Mouse (Mus musculus): ENCODE measurements around the gene Lsm4. TPM values are rescaled to one million over a fixed set of nuclear protein-coding genes. Genes with fewer than 3 reads are reported as not detected.

The Lsm4 gene
- polyA plus RNA-seq, 1 experiment from 2014 or later: 199 TPM

DNA sequence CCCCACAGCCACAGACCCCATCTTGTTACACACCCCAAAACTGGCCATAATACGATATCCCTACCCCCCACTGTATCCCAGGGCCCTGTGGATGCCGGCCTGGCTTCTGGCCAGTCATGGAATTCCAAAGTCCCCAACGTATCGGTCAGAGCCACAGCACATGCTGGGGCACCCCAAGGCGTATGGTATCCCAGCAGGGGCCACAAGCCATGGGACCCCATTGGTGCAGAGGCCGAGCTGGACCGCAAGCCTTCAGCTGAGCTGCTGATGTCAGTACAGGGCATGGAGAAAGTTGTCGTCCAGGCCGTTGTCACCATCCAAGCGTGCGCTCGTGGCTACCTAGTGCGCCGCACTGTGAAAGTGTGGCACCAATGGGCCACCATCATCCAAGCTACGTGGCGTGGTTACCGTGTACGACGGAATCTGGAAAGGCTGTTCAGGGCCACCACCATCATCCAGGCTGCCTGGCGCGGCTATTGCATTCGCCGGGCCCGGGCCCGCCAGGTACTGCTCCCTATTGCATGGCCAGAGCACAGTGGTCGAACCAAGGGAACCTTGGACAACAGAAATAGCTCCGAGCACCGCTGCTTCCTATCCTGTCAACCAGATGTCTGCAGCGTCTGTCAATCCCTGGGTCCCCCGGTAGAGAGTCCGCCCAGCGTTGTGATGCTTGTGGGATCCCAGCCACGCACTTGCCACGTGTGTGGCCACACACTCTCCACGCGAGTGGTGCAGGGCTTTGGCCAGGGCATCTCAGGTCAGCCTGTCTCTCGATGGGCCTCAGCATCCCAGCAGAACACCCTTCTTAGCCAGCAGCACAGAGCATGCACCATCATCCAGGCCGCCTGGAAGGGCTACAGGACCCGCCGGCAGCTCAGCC lies 43.7 kb downstream of the Lsm4 start:
- DNase-seq (ENCODE audit: low spot score) (no peak), ATAC-seq (ENCODE audit: low read depth) (no peak)
- Histone ChIP-seq H3K4me2 (ENCODE audit: low read depth, low read length) (no peak overlapping the region), H3K36me3 (ENCODE audit: control insufficient read depth, insufficient read depth, low read length) (no peaks in the 10 kb centered on the region), H3K27me3 (replicated peaks; ENCODE audit: control insufficient read depth, insufficient read depth, low read length) (no peaks in the 10 kb centered on the region), H3K4me1 (ENCODE audit: control insufficient read depth, insufficient read depth, low read length) (no peaks in the 10 kb centered on the region), H3K27ac (replicated peaks; ENCODE audit: low read depth, low read length) (no peak overlapping the region), H3K4me3 (ENCODE audit: low read depth, low read length) (no peak overlapping the region), H3K9me3 (ENCODE audit: control insufficient read depth, low read length) (no peaks in the 10 kb centered on the region), H3K9ac (ENCODE audit: low read depth, low read length) (no peak overlapping the region)
- WGBS: 86% methylated on average over 38 of the region's 40 CpGs

DNA sequence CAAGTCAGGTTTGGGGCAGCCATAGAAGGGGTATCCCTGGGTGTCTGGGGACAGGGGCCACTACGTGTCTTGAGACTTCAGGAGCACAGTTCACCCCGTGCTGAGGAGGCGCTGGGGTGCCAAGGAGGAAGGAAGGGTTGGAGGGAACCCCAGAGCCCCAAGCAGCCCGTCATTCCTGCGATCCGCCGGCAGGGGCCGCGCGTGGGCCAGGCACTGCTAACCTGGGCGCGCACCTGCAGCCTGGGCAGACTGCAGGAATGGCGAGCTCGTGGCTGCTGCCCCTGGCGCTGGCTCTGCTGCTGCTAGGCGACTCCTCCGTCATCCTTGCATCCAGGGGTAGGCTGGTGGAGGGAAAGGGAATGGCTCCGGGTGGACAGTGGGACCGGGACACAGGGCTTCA lies 45.2 kb downstream of the Lsm4 start, which contains the start of gene Gm3336:
Gene Gm3336 (plus strand): TSS at position 247 of the 400 bp plus-strand sequence.
- ATAC-seq (ENCODE audit: low read depth) (peak; percentile 32; the same call in 1 of the 2 replicates), DNase-seq (ENCODE audit: low spot score) (peak; percentile 19)

DNA sequence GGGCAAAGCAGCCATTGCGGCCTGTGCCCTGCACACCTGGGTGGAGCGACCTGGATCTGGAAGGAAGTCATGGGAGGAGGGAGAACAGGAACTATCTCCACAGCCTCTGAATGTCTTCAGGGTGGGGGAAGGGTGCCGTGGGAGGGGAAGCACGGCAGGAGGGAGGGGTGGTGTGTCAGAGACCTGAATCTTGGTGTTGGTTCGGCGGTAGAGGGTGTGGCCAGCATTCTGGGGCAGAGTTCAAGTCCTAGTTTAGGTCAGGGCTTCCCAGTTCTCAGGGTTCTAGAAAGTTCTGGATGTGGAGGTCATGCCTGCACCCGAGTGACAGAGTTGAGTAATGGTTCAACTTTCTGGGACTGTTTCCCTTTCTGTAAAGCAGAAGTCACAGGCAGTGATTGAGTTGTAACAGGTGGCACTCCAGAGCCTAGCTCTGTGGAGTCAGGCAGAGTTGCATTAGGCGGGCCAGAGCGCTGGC lies 46.8 kb downstream of the Lsm4 start:
- Histone ChIP-seq H3K4me3 (ENCODE audit: low read depth, low read length) (no peak overlapping the region), H3K36me3 (ENCODE audit: control insufficient read depth, insufficient read depth, low read length) (no peaks in the 10 kb centered on the region), H3K9ac (ENCODE audit: low read depth, low read length) (no peak overlapping the region), H3K9me3 (ENCODE audit: control insufficient read depth, low read length) (no peaks in the 10 kb centered on the region), H3K4me1 (ENCODE audit: control insufficient read depth, insufficient read depth, low read length) (no peaks in the 10 kb centered on the region), H3K4me2 (ENCODE audit: low read depth, low read length) (no peak overlapping the region), H3K27me3 (replicated peaks; ENCODE audit: control insufficient read depth, insufficient read depth, low read length) (no peaks in the 10 kb centered on the region), H3K27ac (replicated peaks; ENCODE audit: low read depth, low read length) (no peak overlapping the region)
- no peak for ATAC-seq (ENCODE audit: low read depth)
- 56% methylated on average over 9 of the region's 9 CpGs for whole genome bisulfite sequencing
- DNase-seq (ENCODE audit: low spot score): no peak

More for the DNA sequence above, 45.2 kb downstream of the Lsm4 start, which contains the start of gene Gm3336:
- H3K9ac ChIP-seq (ENCODE audit: low read depth, low read length): 0 out of 2 replicates have a peak within 1 kb of the TSS, but pooled peaks have one; percentile 25
- H3K27ac ChIP-seq (replicated peaks; ENCODE audit: low read depth, low read length): no peak within 1 kb of the TSS
- H3K4me1 ChIP-seq (ENCODE audit: control insufficient read depth, insufficient read depth, low read length): no peaks in the 10 kb centered on the region
- 4% methylated on average over 11 of the region's 19 CpGs for WGBS
- H3K27me3 ChIP-seq (replicated peaks; ENCODE audit: control insufficient read depth, insufficient read depth, low read length): no peaks in the 10 kb centered on the region
- H3K36me3 ChIP-seq (ENCODE audit: control insufficient read depth, insufficient read depth, low read length): no peaks in the 10 kb centered on the region
- no peaks in the 10 kb centered on the region for H3K9me3 ChIP-seq (ENCODE audit: control insufficient read depth, low read length)
- no peak within 1 kb of the TSS for H3K4me2 ChIP-seq (ENCODE audit: low read depth, low read length)
- H3K4me3 ChIP-seq (ENCODE audit: low read depth, low read length): no peak within 1 kb of the TSS

DNA sequence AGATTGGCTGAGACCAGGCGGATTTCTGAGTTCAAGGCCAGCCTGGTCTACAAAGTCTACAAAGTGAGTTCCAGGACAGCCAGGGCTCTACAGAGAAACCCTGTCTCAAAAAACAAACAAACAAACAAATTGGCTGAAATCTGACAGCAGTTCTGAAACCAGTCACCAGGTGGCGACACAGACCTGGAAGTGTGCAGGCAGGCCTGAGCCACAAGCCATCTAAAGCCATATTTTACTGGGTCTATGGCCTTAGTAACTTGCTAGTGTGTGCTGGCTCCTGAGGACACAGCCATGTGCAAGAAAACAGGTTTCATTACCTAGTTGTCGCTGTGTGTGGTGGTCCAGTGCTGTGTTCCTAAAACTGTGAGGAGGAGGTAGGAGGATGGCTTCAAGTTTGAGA lies 47.7 kb downstream of the Lsm4 start:
- H3K4me2 ChIP-seq (ENCODE audit: low read depth, low read length): no peak overlapping the region
- H3K9me3 ChIP-seq (ENCODE audit: control insufficient read depth, low read length): no peaks in the 10 kb centered on the region
- H3K36me3 ChIP-seq (ENCODE audit: control insufficient read depth, insufficient read depth, low read length): no peaks in the 10 kb centered on the region
- DNase-seq (ENCODE audit: low spot score): peak; percentile 62
- no peak overlapping the region for H3K27ac ChIP-seq (replicated peaks; ENCODE audit: low read depth, low read length)
- no peaks in the 10 kb centered on the region for H3K4me1 ChIP-seq (ENCODE audit: control insufficient read depth, insufficient read depth, low read length)
- no peaks in the 10 kb centered on the region for H3K27me3 ChIP-seq (replicated peaks; ENCODE audit: control insufficient read depth, insufficient read depth, low read length)
- WGBS: 4% methylated on average over 3 of the region's 3 CpGs
- ATAC-seq (ENCODE audit: low read depth): peak; percentile 50; the same call in 1 of the 2 replicates
- H3K4me3 ChIP-seq (ENCODE audit: low read depth, low read length): no peak overlapping the region
- peak overlapping the region; percentile 21; the same call in 1 of the 2 replicates for H3K9ac ChIP-seq (ENCODE audit: low read depth, low read length)

DNA sequence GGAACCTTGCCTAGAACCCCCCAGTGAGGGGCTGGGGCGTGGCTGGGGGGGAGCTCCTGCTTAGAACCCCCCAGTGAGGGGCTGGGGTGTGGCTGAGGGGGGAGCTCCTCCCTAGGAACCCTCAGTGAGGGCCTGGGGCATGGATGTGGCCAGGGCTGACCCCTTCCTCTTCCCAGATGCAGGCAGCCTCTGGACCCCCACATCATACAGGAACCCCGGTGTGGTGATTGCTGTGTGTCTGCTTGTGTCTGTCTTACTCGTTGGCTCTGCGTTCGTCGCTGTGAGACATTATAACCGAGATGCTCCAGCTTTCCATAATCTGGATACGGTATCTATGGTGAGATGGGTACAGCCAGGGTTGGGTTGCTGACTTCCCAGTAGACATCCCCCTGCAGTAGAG lies 48.6 kb downstream of the Lsm4 start:
- H3K9me3 ChIP-seq (ENCODE audit: control insufficient read depth, low read length): no peaks in the 10 kb centered on the region
- no peaks in the 10 kb centered on the region for H3K36me3 ChIP-seq (ENCODE audit: control insufficient read depth, insufficient read depth, low read length)
- no peak for DNase-seq (ENCODE audit: low spot score)
- H3K27me3 ChIP-seq (replicated peaks; ENCODE audit: control insufficient read depth, insufficient read depth, low read length): peaks cover 3% of the 10 kb centered on the region
- H3K27ac ChIP-seq (replicated peaks; ENCODE audit: low read depth, low read length): no peak overlapping the region
- 78% methylated on average over 8 of the region's 8 CpGs for WGBS
- no peak for ATAC-seq (ENCODE audit: low read depth)
- no peak overlapping the region for H3K9ac ChIP-seq (ENCODE audit: low read depth, low read length)
- H3K4me3 ChIP-seq (ENCODE audit: low read depth, low read length): no peak overlapping the region
- no peaks in the 10 kb centered on the region for H3K4me1 ChIP-seq (ENCODE audit: control insufficient read depth, insufficient read depth, low read length)
- no peak overlapping the region for H3K4me2 ChIP-seq (ENCODE audit: low read depth, low read length)

DNA sequence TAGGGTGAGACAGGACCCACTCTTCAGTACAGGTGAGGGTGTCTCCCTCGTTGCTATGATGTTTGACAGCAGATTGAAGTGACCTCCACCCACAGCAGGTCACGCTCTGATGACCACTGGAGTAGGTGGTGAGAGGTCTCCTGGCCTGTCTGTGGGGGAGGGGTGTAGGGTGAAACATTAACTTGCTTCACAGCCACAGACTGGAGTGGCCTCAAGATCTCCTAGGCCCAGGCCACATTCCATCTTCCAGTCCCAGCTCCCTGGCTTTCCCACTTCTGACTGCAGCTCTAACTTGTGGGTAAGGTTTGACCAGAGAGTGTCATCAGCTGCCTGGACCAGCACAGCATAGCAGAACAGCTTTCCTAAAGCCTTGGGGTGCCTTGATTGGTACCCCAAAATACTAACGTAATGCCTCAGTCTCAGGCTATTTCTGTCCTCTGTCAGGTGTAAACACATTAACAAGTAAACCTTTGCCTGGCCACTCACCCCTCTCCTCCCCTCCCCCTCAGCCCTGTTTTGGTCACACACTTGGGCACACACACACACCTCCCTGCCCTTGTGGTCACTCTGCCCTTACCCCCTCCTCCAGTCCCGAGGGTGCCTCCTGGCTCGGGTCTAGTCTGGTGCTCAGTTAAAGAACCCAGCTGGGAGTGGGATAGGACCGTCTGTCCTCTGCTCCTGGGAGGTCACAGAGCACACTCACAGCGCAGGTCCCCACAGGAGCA lies 50.6 kb downstream of the Lsm4 start, which contains the start of gene Pde4c:
Gene Pde4c (plus strand): TSS at position 235 of the 725 bp plus-strand sequence.
- Histone ChIP-seq H3K9ac (ENCODE audit: low read depth, low read length) (no peak within 1 kb of the TSS), H3K9me3 (ENCODE audit: control insufficient read depth, low read length) (no peaks in the 10 kb centered on the region), H3K36me3 (ENCODE audit: control insufficient read depth, insufficient read depth, low read length) (no peaks in the 10 kb centered on the region), H3K4me3 (ENCODE audit: low read depth, low read length) (no peak within 1 kb of the TSS), H3K4me2 (ENCODE audit: low read depth, low read length) (no peak within 1 kb of the TSS), H3K27me3 (replicated peaks; ENCODE audit: control insufficient read depth, insufficient read depth, low read length) (peaks cover 16% of the 10 kb centered on the region), H3K27ac (replicated peaks; ENCODE audit: low read depth, low read length) (no peak within 1 kb of the TSS), H3K4me1 (ENCODE audit: control insufficient read depth, insufficient read depth, low read length) (no peaks in the 10 kb centered on the region)
- WGBS: 53% methylated on average over 7 of the region's 7 CpGs
- no peak for DNase-seq (ENCODE audit: low spot score)
- no peak for ATAC-seq (ENCODE audit: low read depth)

DNA sequence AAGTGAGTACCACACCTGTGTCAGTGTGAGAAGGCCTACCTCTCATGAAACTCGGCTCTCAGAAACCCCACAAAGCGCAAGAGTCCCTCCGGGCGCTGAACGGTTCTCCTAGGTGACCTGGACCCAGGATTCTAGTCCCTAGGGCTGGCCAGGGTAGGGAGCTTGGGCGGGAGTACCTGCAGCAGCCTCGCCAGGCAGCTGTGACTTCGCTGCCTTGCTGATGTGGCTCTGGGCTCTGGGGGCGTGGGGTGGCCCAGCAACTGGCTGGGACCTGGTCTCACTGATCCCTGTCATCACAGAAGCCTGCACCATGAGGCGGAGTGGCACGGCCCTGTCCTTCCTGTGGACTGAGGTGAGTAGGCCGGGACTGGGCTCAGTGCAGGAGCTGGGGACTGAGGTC lies 51.2 kb downstream of the Lsm4 start:
- Histone ChIP-seq H3K4me3 (ENCODE audit: low read depth, low read length) (no peak overlapping the region), H3K27ac (replicated peaks; ENCODE audit: low read depth, low read length) (no peak overlapping the region), H3K27me3 (replicated peaks; ENCODE audit: control insufficient read depth, insufficient read depth, low read length) (peaks cover 22% of the 10 kb centered on the region), H3K36me3 (ENCODE audit: control insufficient read depth, insufficient read depth, low read length) (no peaks in the 10 kb centered on the region), H3K4me2 (ENCODE audit: low read depth, low read length) (no peak overlapping the region), H3K4me1 (ENCODE audit: control insufficient read depth, insufficient read depth, low read length) (no peaks in the 10 kb centered on the region), H3K9ac (ENCODE audit: low read depth, low read length) (no peak overlapping the region), H3K9me3 (ENCODE audit: control insufficient read depth, low read length) (no peaks in the 10 kb centered on the region)
- ATAC-seq (ENCODE audit: low read depth) (no peak), DNase-seq (ENCODE audit: low spot score) (no peak)
- 67% methylated on average over 12 of the region's 12 CpGs for WGBS

DNA sequence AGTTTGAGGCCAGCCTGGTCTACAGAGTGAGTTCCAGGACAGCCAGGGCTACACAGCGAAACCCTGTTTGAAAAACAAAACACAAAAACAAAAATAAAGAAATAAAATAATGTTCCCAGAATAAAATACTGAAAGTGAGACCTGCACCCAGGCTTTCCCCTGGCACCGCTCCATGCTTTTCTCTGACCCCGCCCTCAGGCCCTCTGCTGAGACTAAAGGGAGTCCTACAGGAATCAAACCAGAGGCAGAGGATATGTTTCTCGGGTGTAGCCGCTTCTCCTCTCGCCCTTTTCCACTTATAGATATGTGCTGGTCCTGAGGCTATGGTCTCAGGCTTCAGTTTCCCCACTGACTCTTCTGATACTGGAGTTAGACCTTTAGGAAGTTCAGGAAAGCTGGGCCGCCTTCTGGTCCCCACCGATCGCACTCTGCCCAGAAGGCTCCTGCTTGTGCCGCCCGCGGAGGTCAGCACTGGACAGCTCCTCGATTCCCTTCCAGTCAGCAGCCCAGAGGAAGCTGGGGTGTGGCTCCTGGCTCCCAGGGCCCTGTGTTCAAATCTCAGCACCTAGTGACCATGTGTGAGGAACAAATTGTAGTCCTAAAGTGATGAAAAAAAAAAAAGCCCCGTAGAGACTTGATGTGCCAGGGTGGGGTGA lies 52.9 kb downstream of the Lsm4 start:
- Histone ChIP-seq H3K4me3 (ENCODE audit: low read depth, low read length) (no peak overlapping the region), H3K36me3 (ENCODE audit: control insufficient read depth, insufficient read depth, low read length) (no peaks in the 10 kb centered on the region), H3K4me1 (ENCODE audit: control insufficient read depth, insufficient read depth, low read length) (no peaks in the 10 kb centered on the region), H3K27me3 (replicated peaks; ENCODE audit: control insufficient read depth, insufficient read depth, low read length) (peaks cover 39% of the 10 kb centered on the region), H3K27ac (replicated peaks; ENCODE audit: low read depth, low read length) (no peak overlapping the region), H3K9me3 (ENCODE audit: control insufficient read depth, low read length) (no peaks in the 10 kb centered on the region), H3K4me2 (ENCODE audit: low read depth, low read length) (no peak overlapping the region), H3K9ac (ENCODE audit: low read depth, low read length) (no peak overlapping the region)
- no peak for DNase-seq (ENCODE audit: low spot score)
- ATAC-seq (ENCODE audit: low read depth): no peak
- WGBS: 23% methylated on average over 14 of the region's 14 CpGs

Data from embryonic facial prominence, embryonic 14.5 days (tissue).